Mouse (Mus musculus) G1E (cell line): Measurements from ENCODE around the gene Cbx6. TPM values are rescaled to one million over a fixed set of nuclear protein-coding genes. Genes with fewer than 3 reads are reported as not detected.

ENCODE experiments used
- ATAC-seq: 2 replicates; pipeline ENCODE4 v1.8.0; 2016; ENCODE audit warnings: mild to moderate bottlenecking; ENCODE audit not compliant: insufficient number of reproducible peaks, poor library complexity, low FRiP score, severe bottlenecking; ENCODE audit errors: extremely low read depth
- DNase-seq: peaks from one replicate; pipeline ENCODE4 v3.0.0; 2012; ENCODE audit warnings: low spot score
- H3K27me3 ChIP-seq: 2 replicates; pipeline ENCODE4 v1.6.1; 2012; ENCODE audit warnings: mild to moderate bottlenecking, low read length, inconsistent platforms; ENCODE audit not compliant: insufficient read depth
- H3K36me3 ChIP-seq: replicated peaks from 2 replicates; pipeline ENCODE3; 2012; ENCODE audit warnings: mild to moderate bottlenecking, inconsistent platforms
- H3K4me1 ChIP-seq: 2 replicates; pipeline ENCODE4 v1.6.1; 2012; ENCODE audit warnings: low read depth, low read length, inconsistent platforms, mixed read lengths; ENCODE audit not compliant: insufficient read depth
- H3K4me3 ChIP-seq: 2 replicates; pipeline ENCODE4 v1.5.1; 2012; ENCODE audit warnings: low read depth, mild to moderate bottlenecking, inconsistent platforms, low read length, moderate library complexity, mixed read lengths
- H3K9me3 ChIP-seq: replicated peaks from 2 replicates; pipeline ENCODE4 v1.6.1; 2012; ENCODE audit warnings: inconsistent platforms
- CTCF ChIP-seq: IDR thresholded peaks from 2 replicates; pipeline ENCODE4 v1.5.1; 2012; ENCODE audit warnings: low read depth, low read length, inconsistent platforms, mixed read lengths
- GATA1 ChIP-seq: IDR thresholded peaks from 2 replicates; pipeline ENCODE4 v1.6.1; 2012; ENCODE audit warnings: borderline replicate concordance, low read length, inconsistent platforms, mixed read lengths
- GATA2 ChIP-seq: IDR thresholded peaks from 2 replicates; pipeline ENCODE4 v1.6.1; 2012; ENCODE audit warnings: low read depth, low read length, inconsistent platforms, borderline replicate concordance
- POLR2AphosphoS5 ChIP-seq: IDR thresholded peaks from 2 replicates; pipeline ENCODE4 v1.6.1; 2012; ENCODE audit warnings: low read depth, low read length, inconsistent platforms; ENCODE audit not compliant: insufficient replicate concordance
- TAL1 ChIP-seq: conservative IDR thresholded peaks from 2 replicates; pipeline ENCODE4 v1.6.1; 2012; ENCODE audit warnings: low read depth, low read length, inconsistent platforms, mixed read lengths
- polyA plus RNA-seq: library from polyadenylated mRNA; stranded (reverse); fragments of >175 nt; gene quantifications from 2 replicates; pipeline ENCODE4 v1.2.3, GENCODE M21; 2012
- total RNA-seq, 2 experiments: library from RNA; stranded (forward) in 1 of 2; stranded (reverse) in 1 of 2; fragments of 200-1000 nt in 1 of 2; fragments of >200 nt in 1 of 2; fragmentation: Nextera tagmentation in 1 of 2; gene quantifications; 2 replicates each; pipeline ENCODE4 v1.2.3; 2014 to 2017

The Cbx6 gene
- total and polyA plus RNA-seq, 3 experiments = 1.4 to 6.1 (median 5.9) TPM

- Histone ChIP-seq H3K36me3 (no peaks in the 10 kb centered on the region), H3K9me3 (no peaks in the 10 kb centered on the region), H3K27me3 (peaks cover 26% of the 10 kb centered on the region), H3K4me1 (no peaks in the 10 kb centered on the region), H3K4me3 (no peak overlapping the region)
- DNase-seq (no peak), ATAC-seq (no peak)
- TF ChIP-seq CTCF = no peak
- TF ChIP-seq POLR2AphosphoS5 = no peak
- no peak for TF ChIP-seq TAL1
- TF ChIP-seq GATA1 = no peak
- TF ChIP-seq GATA2 = no peak
Measured at GRCm38 (mm10) chr15:79847100-79847499, 12.6 kb upstream of the Cbx6 start.

GRCm38 (mm10) chr15:79845986-79846385 lies 11.5 kb upstream of the Cbx6 start:
- ATAC-seq = no peak
- no peak for TF ChIP-seq POLR2AphosphoS5
- H3K36me3 ChIP-seq = no peaks in the 10 kb centered on the region
- no peaks in the 10 kb centered on the region for H3K4me1 ChIP-seq
- H3K27me3 ChIP-seq = peaks cover 27% of the 10 kb centered on the region
- no peak for DNase-seq
- H3K9me3 ChIP-seq = no peaks in the 10 kb centered on the region
- no peak overlapping the region for H3K4me3 ChIP-seq

GRCm38 (mm10) chr15:79842985-79843384 lies 8.5 kb upstream of the Cbx6 start:
- DNase-seq = no peak
- ATAC-seq = no peak
- H3K36me3 ChIP-seq = no peaks in the 10 kb centered on the region
- peaks cover 28% of the 10 kb centered on the region for H3K27me3 ChIP-seq
- no peaks in the 10 kb centered on the region for H3K4me1 ChIP-seq
- TF ChIP-seq CTCF (no peak), GATA1 (no peak), GATA2 (no peak), TAL1 (no peak), POLR2AphosphoS5 (no peak)
- H3K4me3 ChIP-seq = no peak overlapping the region
- no peaks in the 10 kb centered on the region for H3K9me3 ChIP-seq

DNA sequence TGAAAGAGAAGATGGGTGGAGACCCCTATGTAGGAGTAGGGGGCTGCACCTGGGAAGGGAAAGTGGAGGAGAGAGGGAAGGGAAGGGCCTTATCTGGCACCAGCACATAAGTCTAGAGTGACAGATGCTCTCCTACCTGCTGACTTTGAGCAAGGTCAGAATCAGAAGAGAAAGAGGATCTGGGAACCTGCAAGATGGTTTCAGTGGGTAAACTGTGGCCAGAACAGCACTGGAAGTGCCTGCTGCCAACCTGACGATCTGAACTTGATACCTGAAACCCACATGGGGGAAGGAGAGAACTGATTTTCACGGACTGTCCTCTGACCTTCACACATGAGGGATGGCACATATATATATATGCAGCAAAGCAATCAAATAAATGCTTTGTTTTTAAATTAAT lies 5.8 kb upstream of the Cbx6 start:
- TF ChIP-seq GATA2 (no peak), POLR2AphosphoS5 (no peak), GATA1 (no peak), TAL1 (no peak)
- H3K4me3 ChIP-seq = no peak overlapping the region
- ATAC-seq (no peak), DNase-seq (no peak)
- peaks cover 18% of the 10 kb centered on the region for H3K27me3 ChIP-seq
- H3K9me3 ChIP-seq = no peaks in the 10 kb centered on the region
- H3K36me3 ChIP-seq = no peaks in the 10 kb centered on the region
- H3K4me1 ChIP-seq = no peaks in the 10 kb centered on the region

GRCm38 (mm10) chr15:79834881-79835260 lies 383 bp upstream of the Cbx6 start:
- no peak for DNase-seq
- Histone ChIP-seq H3K27me3 (peaks cover 30% of the 10 kb centered on the region), H3K4me1 (peaks cover 15% of the 10 kb centered on the region), H3K9me3 (no peaks in the 10 kb centered on the region), H3K36me3 (peaks cover 3% of the 10 kb centered on the region), H3K4me3 (no peak overlapping the region)
- no peak for ATAC-seq
- TF ChIP-seq TAL1 (no peak), GATA1 (no peak), GATA2 (no peak), POLR2AphosphoS5 (no peak), CTCF (no peak)

DNA sequence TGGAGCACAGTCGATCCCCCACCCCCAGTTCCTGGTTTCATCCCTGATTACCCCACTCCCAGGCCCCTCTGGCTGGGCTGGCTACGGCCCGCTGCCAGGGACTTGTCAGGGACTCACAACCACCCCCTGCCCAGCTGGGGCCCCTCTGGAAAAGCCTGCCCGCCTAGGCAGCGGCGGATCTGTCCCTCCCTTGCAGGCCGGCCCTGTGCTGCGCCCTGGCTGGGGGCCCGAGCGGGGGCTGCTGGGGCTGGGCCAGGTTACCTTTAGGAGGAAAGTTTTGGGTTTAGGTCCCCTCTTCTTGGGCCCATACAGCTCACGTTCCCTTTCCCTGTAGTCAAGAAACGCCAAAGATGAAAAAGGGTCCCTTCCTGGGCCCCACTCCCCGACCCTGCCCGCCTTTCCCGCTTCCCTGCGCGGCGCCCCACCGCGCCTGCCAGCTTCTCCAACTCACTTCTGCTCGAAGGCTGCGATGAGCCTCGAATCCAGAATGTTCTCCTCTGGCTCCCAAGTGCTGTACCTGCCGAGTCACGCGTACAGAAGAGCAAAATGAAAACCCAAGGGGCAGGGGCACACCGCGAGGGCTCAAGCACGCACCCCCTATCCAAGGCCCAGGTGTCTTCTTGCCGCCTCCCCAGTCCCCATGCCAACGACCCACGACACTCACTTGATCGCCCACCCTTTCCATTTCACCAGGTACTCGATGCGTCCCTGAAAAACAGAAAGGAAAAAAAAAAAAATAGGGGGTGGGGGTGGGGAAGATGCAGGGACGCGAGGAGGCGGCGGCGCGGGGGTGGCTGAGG lies 1.0 kb downstream of the Cbx6 start:
- DNase-seq (no peak), ATAC-seq (no peak)
- Histone ChIP-seq H3K4me1 (peaks cover 15% of the 10 kb centered on the region), H3K4me3 (peak overlapping the region; percentile 70), H3K36me3 (peaks cover 7% of the 10 kb centered on the region), H3K27me3 (peaks cover 26% of the 10 kb centered on the region), H3K9me3 (no peaks in the 10 kb centered on the region)
- no peak for TF ChIP-seq TAL1
- TF ChIP-seq GATA2 = no peak
- no peak for TF ChIP-seq POLR2AphosphoS5
- TF ChIP-seq CTCF = no peak
- no peak for TF ChIP-seq GATA1
